Mouse (Mus musculus) gastrocnemius, postnatal 25 days (tissue): ENCODE data around the gene 1110017D15Rik. TPM values are rescaled to one million over a fixed set of nuclear protein-coding genes. Genes with fewer than 3 reads are reported as not detected.

Experiments
- DNase-seq: peaks from one replicate; pipeline ENCODE4 v3.0.0; 2022
- long read RNA-seq, 2 experiments: library from polyadenylated mRNA; stranded (forward); transcript quantifications; one replicate each; pipeline ENCODE4 v2.0.0; 2021
- total RNA-seq, 2 experiments: library from RNA; stranded (reverse); gene quantifications; 1 replicate in 1 of 2; 2 replicates in 1 of 2; pipeline ENCODE4 v1.2.3; 2021

The 1110017D15Rik gene
- not detected for total RNA-seq
- long read RNA-seq, experiment 1, result 0 reads
- long read RNA-seq, experiment 2, result 0 reads

DNA sequence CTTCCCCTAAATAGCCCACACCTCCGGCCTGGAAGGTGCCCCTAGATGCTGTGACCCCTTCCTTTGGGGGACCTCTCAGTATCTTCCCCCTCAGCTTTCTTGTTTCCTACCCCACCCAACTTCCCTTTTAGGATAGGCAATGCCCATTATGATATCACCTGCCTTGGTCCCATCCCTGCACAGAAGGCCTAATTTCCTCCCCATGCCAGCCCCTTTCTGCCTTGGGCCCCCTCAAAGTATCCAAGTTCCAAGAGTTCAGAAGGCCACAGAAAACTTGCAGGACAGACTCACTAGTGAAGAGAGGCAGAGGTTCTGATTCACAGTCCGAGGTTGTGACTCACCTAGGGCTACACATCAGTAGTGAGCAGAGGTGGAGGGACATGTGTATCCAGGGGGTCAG, at the start of gene 1110017D15Rik:
TSS of gene 1110017D15Rik (minus strand) at position 101 of the 400 bp plus-strand sequence.
- DNase-seq, result no peak

DNA sequence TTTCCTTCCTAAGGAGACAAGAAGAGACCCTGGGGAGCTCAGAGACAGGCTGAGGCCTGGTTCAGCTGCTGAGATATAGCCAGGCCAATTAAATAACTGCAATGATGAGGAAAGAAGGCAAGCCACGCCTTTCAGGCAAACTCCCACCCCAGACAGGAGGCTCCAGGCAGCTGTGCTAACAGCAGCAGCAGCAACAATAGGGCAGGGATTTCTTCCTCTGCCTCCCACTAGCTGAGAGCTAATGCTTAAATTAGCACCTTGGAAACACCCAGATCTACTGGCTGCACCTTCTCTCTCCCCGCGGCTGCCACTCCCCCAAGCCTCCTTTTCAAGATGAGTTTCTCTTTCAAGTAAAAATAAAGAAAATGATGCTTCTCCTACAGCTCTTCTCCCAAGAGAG, 49.0 kb upstream of the 1110017D15Rik start:
- no peak for DNase-seq

DNA sequence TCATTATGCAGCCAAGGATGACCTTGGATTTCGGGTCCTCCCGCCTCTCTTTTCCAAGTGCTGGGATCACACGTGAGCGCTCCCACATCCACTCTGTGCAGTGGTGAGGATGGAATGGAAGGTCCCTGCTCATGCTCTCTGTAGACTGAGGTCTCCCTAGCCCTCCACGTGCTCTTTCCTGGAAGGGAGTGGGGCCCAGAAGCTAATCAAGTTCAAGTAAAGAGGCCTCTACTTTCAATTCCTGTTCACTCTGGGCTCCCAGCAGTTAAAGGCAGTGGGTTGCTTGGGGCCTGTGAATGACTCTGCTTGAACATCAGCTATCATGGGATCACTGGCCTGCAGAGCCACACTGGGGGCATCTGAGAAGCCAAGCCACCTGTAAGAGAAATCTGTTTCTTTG, 46.2 kb upstream of the 1110017D15Rik start:
- DNase-seq, result no peak

DNA sequence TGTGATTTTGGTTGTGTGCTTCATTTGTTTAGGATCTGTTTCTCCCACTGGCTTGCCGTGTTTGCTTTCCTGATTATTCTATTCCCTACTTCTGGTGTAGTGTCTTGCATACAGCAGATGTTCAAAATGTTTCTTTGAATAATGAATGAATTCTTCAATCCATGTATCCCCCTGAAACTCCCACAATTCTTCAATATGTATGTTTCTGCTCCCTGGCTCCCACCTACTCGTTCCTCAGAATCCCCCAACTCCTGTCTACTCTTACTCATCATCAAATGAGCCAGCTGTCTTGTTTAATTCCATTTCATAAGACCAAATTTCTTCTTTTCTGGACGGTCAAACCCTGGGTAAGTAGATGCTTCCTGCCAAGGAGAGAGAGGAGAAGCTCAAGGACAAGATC, 40.0 kb upstream of the 1110017D15Rik start:
- no peak for DNase-seq

DNA sequence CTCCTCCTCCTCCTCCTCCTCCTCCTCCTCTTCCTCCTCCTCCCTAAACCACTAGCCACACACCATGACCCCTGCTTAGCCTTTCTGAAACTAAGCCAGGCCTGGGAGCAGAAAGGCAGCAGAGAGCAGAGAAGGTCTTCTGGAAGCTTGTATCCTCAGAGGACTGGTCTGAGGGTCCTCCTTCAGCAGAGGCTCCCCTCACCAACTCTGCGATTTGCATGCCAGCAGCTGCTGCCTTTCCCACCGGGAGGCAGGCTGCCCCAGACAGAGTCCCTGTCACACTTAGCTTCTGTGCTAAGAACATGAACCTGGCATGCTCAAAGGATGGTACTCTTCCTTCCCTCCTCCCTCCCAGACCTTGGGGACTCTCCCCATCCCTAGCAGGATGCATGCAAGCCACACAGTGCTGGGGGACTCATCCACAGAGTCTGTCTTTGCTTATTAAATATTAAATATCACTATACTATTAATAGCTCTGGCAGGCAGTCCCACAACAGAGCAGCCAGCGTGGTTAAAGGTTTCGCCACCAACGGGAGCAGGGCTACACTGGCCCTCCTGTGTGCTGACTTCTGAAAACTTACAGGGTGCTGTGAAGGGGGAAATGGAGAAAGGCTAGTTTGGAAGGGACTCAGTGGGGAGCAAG, 39.3 kb upstream of the 1110017D15Rik start:
- DNase-seq, result peak; percentile 31

DNA sequence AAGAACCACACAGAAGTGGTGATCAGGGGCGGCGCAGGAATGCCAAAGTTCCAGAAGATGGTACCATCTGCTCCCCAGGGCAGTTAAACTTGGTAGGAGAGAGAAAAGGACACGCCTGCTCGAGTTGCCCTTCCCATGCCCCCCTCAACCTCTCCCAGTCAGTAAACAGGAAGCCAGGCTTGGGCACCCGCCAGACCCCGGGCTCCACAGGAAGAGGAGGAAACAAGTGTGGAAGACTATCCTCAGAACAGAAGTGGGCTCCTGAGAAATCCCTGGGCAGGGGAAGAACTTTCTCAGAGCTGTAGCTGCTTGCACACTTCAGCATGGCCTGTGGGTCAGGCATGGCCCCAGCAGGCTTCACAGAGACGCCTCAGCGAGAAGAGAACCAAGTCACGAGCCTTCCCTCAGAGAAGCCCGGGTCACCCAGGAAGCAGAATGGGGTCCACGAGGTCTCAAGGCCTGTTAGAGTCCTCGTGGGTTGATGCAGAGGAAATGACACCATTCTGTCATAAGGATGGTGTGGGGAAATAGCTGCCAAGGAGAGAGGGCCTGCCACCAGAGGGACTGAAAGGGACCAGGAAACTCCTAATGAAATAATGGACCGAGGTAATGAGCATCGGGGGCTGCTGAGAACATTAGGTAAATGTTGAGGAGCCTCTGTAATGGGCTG, 38.0 kb upstream of the 1110017D15Rik start:
- peak; percentile 72 for DNase-seq

- no peak for DNase-seq
Observed at GRCm38 (mm10) chr4:41553116-41553515, 36.0 kb upstream of the 1110017D15Rik start.

DNA sequence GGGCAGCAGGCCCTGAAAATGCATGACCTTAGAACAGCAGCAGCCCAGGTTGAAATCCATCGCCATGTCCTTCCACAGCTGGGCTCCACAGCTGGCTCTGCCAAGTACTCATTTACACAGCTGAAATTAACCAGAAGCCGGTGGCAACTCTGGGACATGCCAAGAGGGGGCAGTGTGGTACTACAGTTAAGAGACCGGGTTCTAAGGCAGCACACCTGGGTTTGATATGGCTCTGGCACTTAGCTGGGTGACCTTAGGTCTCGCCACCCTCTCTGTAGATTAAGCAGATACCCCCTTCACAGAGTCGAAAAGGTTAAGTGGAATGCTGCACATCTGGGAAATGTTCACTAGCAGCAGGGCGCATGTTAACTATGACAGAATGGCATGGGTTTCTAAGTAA, 35.4 kb upstream of the 1110017D15Rik start:
- peak; percentile 67 for DNase-seq

DNA sequence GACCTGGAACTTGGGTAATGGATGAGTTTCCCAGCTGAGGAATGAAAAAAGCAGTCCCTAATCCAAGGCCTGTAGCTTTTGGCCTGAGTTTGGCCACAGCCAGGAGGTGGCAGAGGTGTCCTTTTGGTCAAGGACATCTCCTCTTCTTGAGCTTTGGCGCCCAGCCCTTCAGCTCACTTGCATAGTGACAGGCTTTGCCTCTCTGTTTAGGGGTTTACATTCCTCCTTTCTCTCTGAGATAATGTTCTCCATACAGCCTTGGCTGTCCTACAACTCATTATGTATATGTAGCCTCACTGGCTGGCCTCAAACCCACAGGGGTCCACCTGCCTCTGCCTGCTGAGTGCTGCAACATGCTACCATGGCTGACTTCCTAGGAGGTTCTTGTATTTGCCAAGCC, 30.0 kb upstream of the 1110017D15Rik start:
- DNase-seq, result no peak

DNA sequence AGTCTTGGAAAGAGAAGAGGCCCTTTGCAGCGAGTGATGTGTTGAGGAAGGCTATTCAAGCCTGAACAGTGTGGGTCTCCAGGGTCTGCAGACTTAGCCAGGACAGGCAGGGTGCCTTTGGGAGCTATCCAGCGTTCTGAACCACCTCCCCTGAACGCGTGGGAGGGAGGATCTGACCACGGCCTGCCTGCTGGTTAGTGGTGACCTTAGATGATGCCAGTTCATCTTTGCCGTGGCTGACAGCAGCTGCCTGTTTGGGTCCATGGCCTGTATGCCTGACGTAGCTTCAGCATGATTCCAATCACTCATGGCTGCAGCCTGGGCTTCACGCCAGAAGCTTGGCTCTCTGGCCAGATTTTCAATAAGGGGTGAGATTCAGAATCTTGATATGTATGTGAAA, 28.9 kb upstream of the 1110017D15Rik start:
- DNase-seq, result peak; percentile 10

- DNase-seq, result no peak
Observed at GRCm38 (mm10) chr4:41542136-41542535, 25.0 kb upstream of the 1110017D15Rik start.

GRCm38 (mm10) chr4:41534866-41535265, 17.7 kb upstream of the 1110017D15Rik start:
- DNase-seq, result no peak

GRCm38 (mm10) chr4:41532420-41532819, 15.3 kb upstream of the 1110017D15Rik start:
- DNase-seq, result no peak

DNA sequence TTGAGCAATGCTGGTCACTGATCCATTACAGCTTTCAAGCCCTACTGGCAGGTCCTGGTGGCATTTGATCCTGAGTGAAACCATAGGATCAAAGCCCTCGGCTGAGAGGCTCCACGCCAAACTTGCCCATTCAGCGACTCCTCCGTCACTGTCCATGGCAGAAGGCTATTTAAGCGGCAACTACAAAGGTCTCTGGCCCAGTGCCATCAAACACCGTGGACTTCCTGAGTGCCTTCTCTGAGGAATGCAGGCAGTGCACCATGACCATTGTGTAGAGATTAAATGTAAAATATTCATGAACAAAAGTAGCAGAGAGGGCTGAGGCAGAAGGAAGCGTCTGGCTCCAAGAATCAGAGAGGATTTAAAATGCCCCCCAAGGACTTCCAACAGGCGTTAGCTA, 10.9 kb upstream of the 1110017D15Rik start:
- DNase-seq, result peak; percentile 83

GRCm38 (mm10) chr4:41527076-41527475, 9.9 kb upstream of the 1110017D15Rik start:
- no peak for DNase-seq

GRCm38 (mm10) chr4:41526553-41526952, 9.4 kb upstream of the 1110017D15Rik start:
- no peak for DNase-seq

DNA sequence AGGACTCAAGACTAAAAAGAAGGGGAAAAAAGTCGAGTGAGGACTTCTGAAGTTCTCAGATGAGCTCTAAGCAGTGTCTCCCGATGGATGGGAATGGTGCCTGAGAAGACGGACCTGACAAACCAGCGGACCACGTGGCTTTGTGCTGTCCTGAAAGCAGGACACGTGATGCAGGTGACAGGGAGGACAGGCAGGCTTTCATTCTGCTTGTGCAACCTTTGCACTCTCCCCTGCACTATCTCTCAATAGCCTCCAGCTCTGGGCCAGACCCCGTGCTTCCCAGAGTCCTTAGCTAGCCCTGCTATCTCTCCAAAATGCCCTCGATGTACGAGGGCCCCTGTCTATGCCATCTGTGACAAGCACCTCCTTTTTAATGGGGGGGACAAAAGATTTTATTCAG, 7.7 kb upstream of the 1110017D15Rik start:
- no peak for DNase-seq

- DNase-seq, result no peak
Observed at GRCm38 (mm10) chr4:41523839-41524238, 6.7 kb upstream of the 1110017D15Rik start.

DNA sequence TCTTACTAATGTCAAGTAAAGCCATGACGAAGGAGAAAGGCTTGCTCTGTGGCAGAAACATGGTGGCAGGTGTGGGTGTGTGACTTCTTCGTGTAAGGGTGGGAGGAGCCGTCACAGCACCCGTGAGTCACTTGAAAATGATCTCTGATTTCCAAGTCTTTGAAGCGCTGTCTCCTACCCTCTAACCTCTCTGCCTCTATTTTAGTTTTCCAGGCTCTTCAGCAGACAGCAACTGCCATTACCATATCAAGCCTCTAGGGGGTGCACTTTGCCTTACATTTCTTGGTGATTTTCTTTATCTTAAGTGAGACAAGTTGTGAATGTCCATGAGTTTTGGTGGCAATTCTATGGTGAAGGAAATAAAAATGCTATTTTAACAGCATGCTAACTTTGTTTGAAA, 5.7 kb upstream of the 1110017D15Rik start:
- no peak for DNase-seq

DNA sequence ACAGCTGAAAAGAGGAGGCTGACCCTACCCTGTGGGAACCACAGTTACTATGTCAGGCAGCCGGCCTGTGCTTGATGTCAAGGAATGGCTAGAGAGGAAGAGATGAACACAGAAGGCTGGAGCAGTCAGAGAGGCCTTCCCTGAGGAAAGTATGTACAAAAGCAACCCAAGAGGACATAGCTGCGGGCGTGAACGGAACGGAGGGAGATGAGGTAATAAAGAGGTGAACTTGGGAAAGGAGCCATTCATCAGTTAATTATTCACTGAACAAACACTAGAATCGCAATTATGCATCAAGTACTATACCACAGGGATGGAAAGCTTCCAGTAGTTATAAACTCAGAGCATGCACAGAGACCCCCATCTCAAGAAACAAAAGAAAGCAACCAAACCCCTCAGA, 5.0 kb upstream of the 1110017D15Rik start:
- DNase-seq, result no peak

- DNase-seq, result no peak
Observed at GRCm38 (mm10) chr4:41520641-41521040, 3.5 kb upstream of the 1110017D15Rik start.

GRCm38 (mm10) chr4:41519195-41519594, 2.1 kb upstream of the 1110017D15Rik start:
- DNase-seq, result no peak

DNA sequence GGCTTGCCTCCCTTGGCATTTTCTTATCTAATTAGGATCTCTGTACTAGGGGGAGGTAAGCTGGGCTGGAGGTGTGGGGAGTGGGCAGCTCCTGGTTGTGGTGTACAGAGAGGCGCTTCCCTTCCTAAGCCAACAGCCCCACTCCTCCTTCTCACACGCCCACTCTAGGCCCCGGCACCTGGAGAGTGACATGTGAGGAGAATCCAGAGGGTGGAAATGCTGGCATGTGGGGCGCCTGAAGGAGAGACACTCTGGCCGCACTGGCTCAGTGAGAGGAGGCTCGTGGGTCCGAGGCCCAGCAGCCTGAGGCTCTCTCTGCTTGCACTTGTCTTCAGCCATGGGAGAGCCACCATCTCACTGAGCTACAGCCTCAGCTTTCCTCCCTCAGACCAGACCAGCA, 1.2 kb upstream of the 1110017D15Rik start:
- DNase-seq, result no peak

DNA sequence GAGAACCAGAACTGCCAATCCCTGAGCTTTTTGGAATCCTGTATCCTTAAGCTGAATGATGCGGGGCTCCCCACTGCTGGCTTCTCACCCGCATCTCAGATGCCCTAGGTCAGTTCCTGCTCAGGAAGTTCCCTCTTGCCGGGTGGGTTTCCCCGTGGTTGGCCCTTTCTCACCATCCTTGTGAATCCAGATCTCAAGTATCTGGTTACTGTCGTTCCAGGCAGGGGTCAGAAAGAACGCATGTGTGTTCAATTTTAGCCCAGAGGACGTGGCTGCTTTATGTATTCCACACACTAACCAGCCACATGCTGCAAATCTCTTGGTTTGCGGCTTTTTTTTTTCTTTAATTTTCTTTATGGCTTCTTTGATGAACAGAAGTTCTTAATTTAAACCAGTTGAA, 3.4 kb downstream of the 1110017D15Rik start:
- DNase-seq, result no peak
